Mouse (Mus musculus) megakaryocyte, embryonic 14.5 days (primary cell): ENCODE measurements around the gene Tubb5. TPM values are rescaled to one million over a fixed set of nuclear protein-coding genes. Genes with fewer than 3 reads are reported as not detected.
A peak's percentile ranks its signal among the peaks of the same experiment; 100 is the strongest.

Experiments
- H3K27me3 ChIP-seq: replicated peaks from 2 replicates; pipeline ENCODE3; 2012; ENCODE audit warnings: inconsistent platforms
- H3K36me3 ChIP-seq: replicated peaks from 2 replicates; pipeline ENCODE3; 2012; ENCODE audit warnings: low read length, inconsistent platforms, mixed read lengths
- H3K4me1 ChIP-seq: 2 replicates; pipeline ENCODE4 v1.6.1; 2012; ENCODE audit warnings: inconsistent platforms
- H3K4me3 ChIP-seq: replicated peaks from 2 replicates; pipeline ENCODE3; 2012; ENCODE audit warnings: moderate library complexity, mild to moderate bottlenecking, inconsistent platforms
- H3K9me3 ChIP-seq: 2 replicates; pipeline ENCODE4 v1.6.1; 2012; ENCODE audit warnings: inconsistent platforms
- FLI1 ChIP-seq: IDR thresholded peaks from 2 replicates; pipeline ENCODE4 v1.6.1; 2012; ENCODE audit warnings: low read length, inconsistent platforms, mixed read lengths
- GATA1 ChIP-seq: IDR thresholded peaks from 3 replicates; pipeline ENCODE4 v1.6.1; 2012; ENCODE audit warnings: mixed read lengths, low read length, inconsistent platforms, borderline replicate concordance
- polyA plus RNA-seq: library from polyadenylated mRNA; stranded (reverse); fragments of >175 nt; gene quantifications from 2 replicates; pipeline ENCODE4 v1.2.3, GENCODE M21; 2012; ENCODE audit warnings: low replicate concordance; ENCODE audit not compliant: insufficient read depth

Gene Tubb5
- polyA plus RNA-seq, 1 experiment: 217 TPM

DNA sequence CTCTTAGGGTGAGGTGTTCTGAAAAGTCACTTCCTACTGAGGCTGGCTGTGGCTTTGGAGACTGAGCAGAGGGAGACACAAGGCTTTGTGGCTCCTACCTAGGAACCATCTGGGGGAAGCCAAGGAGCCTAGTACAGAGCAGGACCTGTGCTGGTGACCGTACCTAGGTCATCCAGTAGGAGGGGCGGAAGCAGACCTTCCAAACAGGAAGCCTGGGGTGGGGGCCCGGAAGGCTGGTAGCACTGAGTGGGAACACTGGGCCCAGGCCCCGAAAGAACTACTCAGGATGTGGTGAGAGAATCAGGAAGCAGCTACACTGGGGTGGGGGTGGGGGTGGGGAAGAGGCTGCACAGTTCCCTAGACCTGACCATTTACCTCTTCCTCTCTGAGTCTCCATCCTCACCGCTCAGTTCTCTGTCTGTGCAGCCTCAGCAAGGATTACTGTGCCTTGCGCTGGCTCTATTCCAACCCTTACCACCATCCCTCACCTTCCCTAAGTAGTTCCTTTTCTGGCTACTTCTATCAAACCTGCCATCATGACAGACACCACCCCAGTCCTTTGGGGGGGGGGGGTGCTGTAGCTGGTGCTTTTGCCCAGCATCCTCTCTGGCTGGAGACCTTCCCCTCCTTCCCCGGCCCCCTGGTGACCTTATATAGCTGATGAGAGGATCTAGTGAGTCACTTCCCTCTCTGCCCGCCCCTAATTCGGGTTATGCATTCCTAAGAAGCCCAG lies 32.2 kb upstream of the Tubb5 start:
- TF ChIP-seq GATA1 (no peak), FLI1 (peak; percentile 80; the same call in 1 of the 2 replicates)
- Histone ChIP-seq H3K36me3 (peaks cover 40% of the 10 kb centered on the region), H3K4me1 (peaks cover 90% of the 10 kb centered on the region), H3K4me3 (peak overlapping the region; percentile 97), H3K27me3 (no peaks in the 10 kb centered on the region), H3K9me3 (no peaks in the 10 kb centered on the region)

DNA sequence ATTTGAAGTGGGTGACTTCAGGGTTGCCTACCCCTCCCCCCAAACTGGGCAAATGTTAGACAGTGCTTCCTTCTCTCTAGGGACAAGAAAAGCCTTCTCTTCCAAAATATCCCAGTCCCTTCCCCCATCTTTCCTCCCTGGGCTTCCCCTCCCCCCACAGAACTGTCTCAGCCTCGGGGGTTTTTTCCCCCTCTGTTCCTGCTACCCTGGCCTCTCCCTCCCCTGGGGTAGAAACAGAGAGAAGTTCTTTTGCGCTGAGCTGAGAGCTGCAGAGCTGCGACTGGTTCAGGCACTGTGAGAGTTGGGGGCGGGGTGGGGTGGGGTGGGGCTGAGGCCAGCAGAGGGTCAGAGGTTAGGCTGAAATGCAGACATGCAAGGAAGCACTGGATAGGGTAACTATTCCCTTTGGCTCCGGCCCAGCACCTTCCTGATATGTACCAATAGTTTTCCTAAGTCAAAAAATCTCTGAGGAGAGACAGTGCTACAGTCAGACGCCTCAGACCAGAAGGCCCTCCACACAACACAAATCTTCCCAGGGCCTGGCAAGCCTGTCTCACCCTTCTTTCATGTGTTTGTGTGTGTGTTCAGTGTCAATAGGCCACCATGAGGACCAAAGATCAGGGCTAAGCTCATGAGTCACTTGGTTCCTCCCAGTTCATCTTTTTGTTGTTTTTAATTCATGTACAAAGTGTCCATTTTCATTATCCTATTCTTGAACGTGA lies 31.4 kb upstream of the Tubb5 start:
- peaks cover 32% of the 10 kb centered on the region for H3K36me3 ChIP-seq
- H3K9me3 ChIP-seq: no peaks in the 10 kb centered on the region
- TF ChIP-seq GATA1: no peak
- TF ChIP-seq FLI1: no peak
- H3K4me3 ChIP-seq: peak overlapping the region; percentile 97
- H3K27me3 ChIP-seq: peaks cover 2% of the 10 kb centered on the region
- peaks cover 93% of the 10 kb centered on the region for H3K4me1 ChIP-seq

DNA sequence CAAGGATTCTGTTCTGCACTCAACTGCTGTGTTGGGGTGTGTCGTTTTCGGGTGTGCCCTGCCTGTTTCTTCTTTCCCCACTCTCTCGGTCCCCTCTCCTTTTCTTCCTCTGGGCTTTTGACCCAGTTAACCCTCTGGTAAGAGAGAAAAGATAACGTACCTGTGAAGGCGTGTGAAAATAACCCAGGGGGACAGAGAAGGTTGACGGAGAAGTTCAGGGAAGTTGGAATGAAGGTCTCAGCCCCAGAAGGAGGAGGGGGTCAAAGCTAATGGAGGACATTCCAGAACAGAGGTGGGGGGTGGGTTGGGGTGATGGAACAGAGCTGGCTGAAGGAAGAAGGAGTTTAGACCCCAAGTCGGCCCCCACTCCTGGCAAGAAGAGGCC lies 30.8 kb upstream of the Tubb5 start:
- H3K4me3 ChIP-seq: peak overlapping the region; percentile 97
- H3K9me3 ChIP-seq: no peaks in the 10 kb centered on the region
- no peak for TF ChIP-seq GATA1
- no peak for TF ChIP-seq FLI1
- H3K4me1 ChIP-seq: peaks cover 93% of the 10 kb centered on the region
- peaks cover 27% of the 10 kb centered on the region for H3K36me3 ChIP-seq
- H3K27me3 ChIP-seq: peaks cover 7% of the 10 kb centered on the region

DNA sequence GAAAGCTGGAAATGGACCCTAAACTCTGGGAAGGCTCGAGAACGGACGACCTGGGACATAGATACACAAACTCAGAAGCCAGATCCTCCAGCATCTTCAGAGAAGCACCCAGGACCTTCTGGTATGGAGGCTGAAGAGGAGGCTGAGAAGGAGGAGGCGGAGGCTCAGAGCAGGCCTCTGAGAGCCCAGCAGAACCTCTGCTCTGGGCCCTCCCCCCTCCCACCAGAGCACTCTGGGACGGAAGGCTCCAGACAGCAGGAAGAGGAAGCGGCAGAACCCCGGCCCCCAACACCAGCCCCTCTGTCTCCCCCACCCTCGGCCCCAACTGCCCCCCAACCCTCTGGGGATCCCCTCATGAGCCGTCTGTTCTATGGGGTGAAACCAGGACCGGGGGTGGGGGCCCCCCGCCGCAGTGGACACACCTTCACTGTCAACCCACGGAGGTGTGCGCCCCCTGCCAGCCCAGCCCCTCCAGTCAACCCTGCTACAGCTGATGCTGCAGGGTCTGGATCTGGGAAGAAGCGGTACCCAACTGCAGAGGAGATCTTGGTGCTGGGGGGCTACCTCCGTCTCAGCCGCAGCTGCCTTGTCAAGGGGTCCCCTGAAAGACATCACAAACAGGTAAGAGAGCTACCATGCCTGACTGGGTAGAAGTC lies 30.2 kb upstream of the Tubb5 start:
- H3K27me3 ChIP-seq: peaks cover 14% of the 10 kb centered on the region
- peak overlapping the region; percentile 97 for H3K4me3 ChIP-seq
- no peaks in the 10 kb centered on the region for H3K9me3 ChIP-seq
- peaks cover 20% of the 10 kb centered on the region for H3K36me3 ChIP-seq
- H3K4me1 ChIP-seq: peaks cover 91% of the 10 kb centered on the region
- TF ChIP-seq FLI1 (no peak), GATA1 (no peak)

GRCm38 (mm10) chr17:35866911-35867890 lies 29.1 kb upstream of the Tubb5 start:
- TF ChIP-seq FLI1: no peak
- no peak for TF ChIP-seq GATA1
- peaks cover 10% of the 10 kb centered on the region for H3K36me3 ChIP-seq
- H3K4me3 ChIP-seq: peak overlapping the region; percentile 97
- peaks cover 19% of the 10 kb centered on the region for H3K27me3 ChIP-seq
- H3K4me1 ChIP-seq: peaks cover 86% of the 10 kb centered on the region
- H3K9me3 ChIP-seq: no peaks in the 10 kb centered on the region

- Histone ChIP-seq H3K4me1 (peaks cover 85% of the 10 kb centered on the region), H3K9me3 (no peaks in the 10 kb centered on the region), H3K4me3 (peak overlapping the region; percentile 97), H3K27me3 (peaks cover 19% of the 10 kb centered on the region), H3K36me3 (peaks cover 5% of the 10 kb centered on the region)
- TF ChIP-seq GATA1 (no peak), FLI1 (no peak)
These were observed 28.2 kb upstream of the Tubb5 start for GRCm38 (mm10) chr17:35866281-35866831.

- H3K27me3 ChIP-seq: peaks cover 19% of the 10 kb centered on the region
- H3K9me3 ChIP-seq: no peaks in the 10 kb centered on the region
- H3K4me1 ChIP-seq: peaks cover 87% of the 10 kb centered on the region
- no peaks in the 10 kb centered on the region for H3K36me3 ChIP-seq
- TF ChIP-seq GATA1: no peak
- TF ChIP-seq FLI1: no peak
- peak within 1 kb of the TSS; percentile 97 for H3K4me3 ChIP-seq
These were observed 27.6 kb upstream of the Tubb5 start, which contains the start of gene Ppp1r18 for GRCm38 (mm10) chr17:35865481-35866280. Gene Ppp1r18 (plus strand): TSS chr17:35865593.

DNA sequence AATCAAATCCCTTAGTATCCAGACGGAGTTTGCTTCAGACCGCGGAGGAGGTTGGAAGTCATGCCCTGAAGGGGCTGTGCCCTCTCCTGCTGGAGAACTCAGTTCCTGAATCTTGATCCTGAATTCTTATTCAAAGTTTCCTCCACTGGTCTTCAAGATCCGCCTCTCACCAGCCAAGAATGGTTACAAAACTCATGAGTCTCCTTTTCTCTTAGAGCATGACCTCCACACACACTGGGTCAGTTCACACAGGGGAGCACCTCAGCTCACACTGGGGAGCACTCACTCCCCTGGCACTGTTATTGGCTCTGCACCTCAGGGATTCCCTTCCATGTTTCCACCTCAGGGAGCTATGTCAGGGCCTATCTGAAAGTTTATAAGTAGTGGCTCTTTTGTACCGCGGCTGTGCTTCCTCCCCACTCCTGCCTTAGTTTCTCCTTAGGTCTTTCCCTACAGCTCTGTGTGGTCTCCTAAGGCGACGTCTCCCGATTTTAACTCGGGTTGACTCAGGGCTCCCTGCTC lies 26.8 kb upstream of the Tubb5 start:
- peaks cover 86% of the 10 kb centered on the region for H3K4me1 ChIP-seq
- H3K36me3 ChIP-seq: peaks cover 1% of the 10 kb centered on the region
- H3K9me3 ChIP-seq: no peaks in the 10 kb centered on the region
- H3K27me3 ChIP-seq: peaks cover 19% of the 10 kb centered on the region
- peak overlapping the region; percentile 97 for H3K4me3 ChIP-seq
- TF ChIP-seq GATA1: no peak
- TF ChIP-seq FLI1: no peak
